Mouse (Mus musculus): ENCODE measurements around the gene Meis1. TPM values are rescaled to one million over a fixed set of nuclear protein-coding genes. Genes with fewer than 3 reads are reported as not detected.

The Meis1 gene
- polyA plus RNA-seq, 2 experiments from 2014 or later, result 0.66 TPM; not detected in 1

GRCm38 (mm10) chr11:18989669-18990243 is 29.0 kb downstream of the Meis1 start:
- no peak for ATAC-seq

GRCm38 (mm10) chr11:18988637-18989263 is 30.0 kb downstream of the Meis1 start:
- no peak for ATAC-seq

- ATAC-seq, result no peak
Observed at GRCm38 (mm10) chr11:18983813-18984212, 35.0 kb downstream of the Meis1 start.

GRCm38 (mm10) chr11:18983294-18983693 is 35.5 kb downstream of the Meis1 start:
- no peak for ATAC-seq

- ATAC-seq, result no peak
Observed at GRCm38 (mm10) chr11:18982331-18982730, 36.5 kb downstream of the Meis1 start.

- ATAC-seq, result no peak
Observed at GRCm38 (mm10) chr11:18981367-18981766, 37.4 kb downstream of the Meis1 start.

GRCm38 (mm10) chr11:18980615-18981014 is 38.2 kb downstream of the Meis1 start:
- ATAC-seq, result no peak

GRCm38 (mm10) chr11:18975087-18975486 is 43.7 kb downstream of the Meis1 start:
- no peak for ATAC-seq

- ATAC-seq, result no peak
Observed at GRCm38 (mm10) chr11:18973808-18974207, 45.0 kb downstream of the Meis1 start.

- no peak for ATAC-seq
Observed at GRCm38 (mm10) chr11:18972968-18973367, 45.8 kb downstream of the Meis1 start.

GRCm38 (mm10) chr11:18971551-18971950 is 47.2 kb downstream of the Meis1 start:
- no peak for ATAC-seq

GRCm38 (mm10) chr11:18969920-18970336 is 48.9 kb downstream of the Meis1 start:
- no peak for ATAC-seq

- ATAC-seq, result no peak
Observed at GRCm38 (mm10) chr11:18964418-18964817, 54.4 kb downstream of the Meis1 start.

GRCm38 (mm10) chr11:18963202-18964136 is 55.3 kb downstream of the Meis1 start:
- ATAC-seq, result no peak

GRCm38 (mm10) chr11:18959465-18959864 is 59.3 kb downstream of the Meis1 start:
- no peak for ATAC-seq

GRCm38 (mm10) chr11:18957805-18958770 is 60.7 kb downstream of the Meis1 start:
- ATAC-seq, result no peak

- ATAC-seq, result no peak
Observed at GRCm38 (mm10) chr11:18957097-18957804, 61.5 kb downstream of the Meis1 start.

- ATAC-seq, result no peak
Observed at GRCm38 (mm10) chr11:18955969-18956368, 62.8 kb downstream of the Meis1 start.

GRCm38 (mm10) chr11:18954852-18955251 is 63.9 kb downstream of the Meis1 start:
- no peak for ATAC-seq

- no peak for ATAC-seq
Observed at GRCm38 (mm10) chr11:18953892-18954291, 64.9 kb downstream of the Meis1 start.

GRCm38 (mm10) chr11:18948600-18949295 is 70.0 kb downstream of the Meis1 start:
- ATAC-seq, result no peak
